Mouse (Mus musculus): ENCODE measurements around the gene Fam160a1.
A peak's percentile ranks its signal among the peaks of the same experiment; 100 is the strongest.

The Fam160a1 gene

GRCm38 (mm10) chr3:85619345-85619744 is 197.7 kb downstream of the Fam160a1 start:
- DNase-seq, result no peak

- DNase-seq, result peak; percentile 53 to 54
These were observed 198.2 kb downstream of the Fam160a1 start for GRCm38 (mm10) chr3:85618885-85619284.

DNA sequence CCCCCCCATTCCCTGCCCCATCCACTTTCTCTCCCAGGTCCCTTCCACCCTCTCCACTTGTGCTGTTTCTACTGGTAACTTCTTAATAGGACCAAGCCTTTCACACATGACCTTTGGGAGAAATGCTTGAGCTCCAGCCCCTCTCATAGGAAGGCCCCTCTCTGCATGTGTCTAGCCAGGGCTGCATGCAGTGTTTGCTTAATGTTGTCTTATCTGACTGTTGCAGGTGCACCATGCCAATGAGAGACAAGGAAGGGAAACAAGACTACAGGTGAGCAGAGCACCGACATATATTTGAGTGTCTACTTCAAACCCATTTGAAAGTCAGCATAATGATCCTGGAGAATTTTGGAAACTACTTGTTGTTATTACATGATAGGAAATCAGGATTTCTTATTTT is 200.7 kb downstream of the Fam160a1 start:
- no peak for DNase-seq

All from cerebellum, postnatal 14 days (tissue).